ENCODE assay signal across 8 mouse cellular contexts in genomic region chr14:75786424-75786867, GRCm38 (mm10). TPM values are rescaled to one million over a fixed set of nuclear protein-coding genes. Genes with fewer than 3 reads are reported as not detected.
DNase-seq lines count a peak whose midpoint lies in the region; ATAC-seq lines count a peak whose summit lies in the region.

No protein-coding gene starts in this region.

- H3K9me3 ChIP-seq in heart, embryonic 15.5 days (replicated peaks) = no peaks in the 10 kb centered on the region
- H3K9me3 ChIP-seq in hindbrain, embryonic 14.5 days (ENCODE audit: control insufficient read depth, low read length) = no peaks in the 10 kb centered on the region

- no peaks in the 10 kb centered on the region for H3K27me3 ChIP-seq in heart, embryonic 15.5 days
- peaks cover 7% of the 10 kb centered on the region; the same call in 1 of the 2 replicates for H3K27me3 ChIP-seq in hindbrain, embryonic 14.5 days (ENCODE audit: control insufficient read depth, insufficient read depth, low read length)

- peak; percentile 40; the same call in 1 of the 2 replicates for ATAC-seq in heart, embryonic 15.5 days (replicated peaks; ENCODE audit: insufficient number of reproducible peaks, insufficient read depth, low FRiP score, low read depth)
- ATAC-seq in CD4-positive, CD25-positive, alpha-beta regulatory T cell, adult 4 months = peak; percentile 59
- peak; percentile 80; the same call in 1 of the 2 replicates for ATAC-seq in hindbrain, embryonic 14.5 days (ENCODE audit: low FRiP score)
- peak; percentile 56 for ATAC-seq in megakaryocyte progenitor cell, adult 5-6 weeks (replicated peaks; ENCODE audit: poor library complexity)

- no peak for DNase-seq in heart, postnatal 10 days
- peak; percentile 28 for DNase-seq in c-Kit-positive CD71-negative TER-119-negative erythroid progenitor cells, embryonic 14.5 days (ENCODE audit: low read depth)
- peak; percentile 61 for DNase-seq in hindbrain, embryonic 14.5 days (ENCODE audit: low spot score)
- peak; percentile 63 for DNase-seq in thymus, postnatal 25 days
- DNase-seq in spleen, adult 18-20 months = no peak

- intact Hi-C loops in heart, postnatal 10 days (cut with DNase I) = loop anchor here (1.0 kb wide), 1 partner anchor 47 kb away; no protein-coding TSS in a partner anchor

- H3K4me2 ChIP-seq in heart, embryonic 15.5 days = peak overlapping the region; percentile 85
- H3K4me2 ChIP-seq in hindbrain, embryonic 14.5 days (replicated peaks) = peak overlapping the region; percentile 66

- H3K27ac ChIP-seq in heart, embryonic 15.5 days = peak overlapping the region; percentile 82
- peak overlapping the region; percentile 89 for H3K27ac ChIP-seq in hindbrain, embryonic 14.5 days

- 2% methylated on average over 31 of the region's 31 CpGs for WGBS in heart, embryonic 15.5 days
- WGBS in hindbrain, embryonic 14.5 days = 1% methylated on average over 31 of the region's 31 CpGs

- H3K4me1 ChIP-seq in heart, embryonic 15.5 days (replicated peaks) = peaks cover 11% of the 10 kb centered on the region
- H3K4me1 ChIP-seq in hindbrain, embryonic 14.5 days (replicated peaks; ENCODE audit: control insufficient read depth, insufficient read depth, low read length) = peaks cover 7% of the 10 kb centered on the region

- H3K9ac ChIP-seq in heart, embryonic 15.5 days = peak overlapping the region; percentile 80
- peak overlapping the region; percentile 77 for H3K9ac ChIP-seq in hindbrain, embryonic 14.5 days

- H3K36me3 ChIP-seq in heart, embryonic 15.5 days = no peaks in the 10 kb centered on the region
- no peaks in the 10 kb centered on the region for H3K36me3 ChIP-seq in hindbrain, embryonic 14.5 days (replicated peaks; ENCODE audit: control insufficient read depth, insufficient read depth)

- H3K4me3 ChIP-seq in heart, embryonic 15.5 days = peak overlapping the region; percentile 85
- H3K4me3 ChIP-seq in hindbrain, embryonic 14.5 days (replicated peaks; ENCODE audit: low read length) = peak overlapping the region; percentile 73

RNA-seq across cellular contexts. Expression of gene Slc25a30, which starts 0.4 kb away (rescaled TPM):
- polyA plus RNA-seq in heart, embryonic 15.5 days (2015; fragmentation: Nextera tagmentation; extraction: Ambion mirVana) = 5.6 and 5.8 TPM in 2 replicates
- 10 to 100 TPM; 20.2 to 23.5 TPM for total RNA-seq in heart, postnatal 10 days (2021)
- polyA plus RNA-seq in CD4-positive, CD25-positive, alpha-beta regulatory T cell, adult 4 months (2017; shearing (Covaris generic)) = 10 to 100 TPM; 20.6 to 24.5 TPM
- polyA plus RNA-seq in hindbrain, embryonic 14.5 days (2014; fragmentation: Nextera tagmentation; extraction: Ambion mirVana) = 10.5 and 12.8 TPM in 2 replicates
- 17.3 TPM in 2 replicates for total RNA-seq in megakaryocyte progenitor cell, adult 5-6 weeks (2015)
- 16.9 and 17.6 TPM in 2 replicates for total RNA-seq in megakaryocyte progenitor cell, adult 5-6 weeks (2017)

RNA-seq across cellular contexts. Expression of gene Cog3, which starts 32.1 kb away (rescaled TPM):
- polyA plus RNA-seq in heart, embryonic 15.5 days (2015; fragmentation: Nextera tagmentation; extraction: Ambion mirVana) = 11.8 and 14.3 TPM in 2 replicates
- total RNA-seq in heart, postnatal 10 days (2021) = 10 to 100 TPM; 16.3 to 16.7 TPM
- 10 to 100 TPM in 1 of 2 experiments, 1 to 10 TPM in 1; 9.4 to 11.3 TPM for polyA plus RNA-seq in CD4-positive, CD25-positive, alpha-beta regulatory T cell, adult 4 months (2017; shearing (Covaris generic))
- 23.1 and 23.8 TPM in 2 replicates for polyA plus RNA-seq in hindbrain, embryonic 14.5 days (2014; fragmentation: Nextera tagmentation; extraction: Ambion mirVana)
- total RNA-seq in megakaryocyte progenitor cell, adult 5-6 weeks (2015) = 20.1 and 22.5 TPM in 2 replicates
- total RNA-seq in megakaryocyte progenitor cell, adult 5-6 weeks (2017) = 25.4 and 25.5 TPM in 2 replicates

RNA-seq across cellular contexts. Expression of gene Tpt1, which starts 58.4 kb away (rescaled TPM):
- 751 and 926 TPM in 2 replicates for polyA plus RNA-seq in heart, embryonic 15.5 days (2015; fragmentation: Nextera tagmentation; extraction: Ambion mirVana)
- 1,000 to 10,000 TPM; 3,104 to 3,215 TPM for total RNA-seq in heart, postnatal 10 days (2021)
- polyA plus RNA-seq in CD4-positive, CD25-positive, alpha-beta regulatory T cell, adult 4 months (2017; shearing (Covaris generic)) = 1,000 to 10,000 TPM; 1,301 to 2,015 TPM
- polyA plus RNA-seq in hindbrain, embryonic 14.5 days (2014; fragmentation: Nextera tagmentation; extraction: Ambion mirVana) = 775 and 871 TPM in 2 replicates
- 4,894 and 5,633 TPM in 2 replicates for total RNA-seq in megakaryocyte progenitor cell, adult 5-6 weeks (2015)
- 809 and 847 TPM in 2 replicates for total RNA-seq in megakaryocyte progenitor cell, adult 5-6 weeks (2017)

Comparison
In these comparisons a context has a peak if more than half of its experiments do, and no peak if none do; other contexts are left out.
1. DNase-seq: peak in c-Kit-positive CD71-negative TER-119-negative erythroid progenitor cells, embryonic 14.5 days (single experiment), hindbrain, embryonic 14.5 days (single experiment) and thymus, postnatal 25 days (single experiment); none in heart, postnatal 10 days (0 of 2) and spleen, adult 18-20 months (0 of 2).
2. Peak in every context shown above with its lines, with median percentiles within 50 percentile points of each other: ATAC-seq.